Mouse (Mus musculus): ENCODE results near the gene Hmgxb4. TPM values are rescaled to one million over a fixed set of nuclear protein-coding genes. Genes with fewer than 3 reads are reported as not detected.
A peak's percentile ranks its signal among the peaks of the same experiment; 100 is the strongest.

The Hmgxb4 gene
- polyA plus RNA-seq, 1 experiment from 2014 or later: 45.3 TPM

- no peaks in the 10 kb centered on the region for H3K36me3 ChIP-seq (ENCODE audit: control insufficient read depth, insufficient read depth, low read length)
- H3K4me1 ChIP-seq (ENCODE audit: control insufficient read depth, insufficient read depth, low read length): no peaks in the 10 kb centered on the region
- ATAC-seq (ENCODE audit: low FRiP score): no peak
- H3K4me3 ChIP-seq (ENCODE audit: low read depth, low read length): no peak overlapping the region
- H3K9me3 ChIP-seq (ENCODE audit: control insufficient read depth, low read length): no peaks in the 10 kb centered on the region
- H3K4me2 ChIP-seq: no peak overlapping the region
- 90% methylated on average over 4 of the region's 4 CpGs for WGBS
- H3K9ac ChIP-seq (ENCODE audit: low read length): no peak overlapping the region
- H3K27ac ChIP-seq (ENCODE audit: low read depth, low read length): no peak overlapping the region
- no peaks in the 10 kb centered on the region; the same call in 1 of the 2 replicates for H3K27me3 ChIP-seq (ENCODE audit: control insufficient read depth, insufficient read depth, low read length)
- DNase-seq (ENCODE audit: low spot score, missing footprints): no peak
These were observed 60.2 kb downstream of the Hmgxb4 start for GRCm38 (mm10) chr8:75053342-75053741.

GRCm38 (mm10) chr8:75055673-75056072 is 62.5 kb downstream of the Hmgxb4 start:
- Histone ChIP-seq H3K4me3 (ENCODE audit: low read depth, low read length) (no peak overlapping the region), H3K36me3 (ENCODE audit: control insufficient read depth, insufficient read depth, low read length) (no peaks in the 10 kb centered on the region), H3K27ac (ENCODE audit: low read depth, low read length) (no peak overlapping the region), H3K4me1 (ENCODE audit: control insufficient read depth, insufficient read depth, low read length) (no peaks in the 10 kb centered on the region), H3K4me2 (no peak overlapping the region), H3K9ac (ENCODE audit: low read length) (no peak overlapping the region), H3K9me3 (ENCODE audit: control insufficient read depth, low read length) (no peaks in the 10 kb centered on the region), H3K27me3 (ENCODE audit: control insufficient read depth, insufficient read depth, low read length) (no peaks in the 10 kb centered on the region)
- DNase-seq (ENCODE audit: low spot score, missing footprints) (no peak), ATAC-seq (ENCODE audit: low FRiP score) (no peak)
- 93% methylated on average over 2 of the region's 2 CpGs for WGBS

- no peak for ATAC-seq (ENCODE audit: low FRiP score)
- Histone ChIP-seq H3K9ac (ENCODE audit: low read length) (no peak overlapping the region), H3K4me1 (ENCODE audit: control insufficient read depth, insufficient read depth, low read length) (no peaks in the 10 kb centered on the region)
These were observed 66.9 kb downstream of the Hmgxb4 start for GRCm38 (mm10) chr8:75060022-75060421.

GRCm38 (mm10) chr8:75060815-75061214 is 67.7 kb downstream of the Hmgxb4 start:
- no peak overlapping the region for H3K4me2 ChIP-seq
- H3K4me1 ChIP-seq (ENCODE audit: control insufficient read depth, insufficient read depth, low read length): no peaks in the 10 kb centered on the region
- 86% methylated on average over 2 of the region's 2 CpGs for WGBS
- no peak overlapping the region for H3K27ac ChIP-seq (ENCODE audit: low read depth, low read length)
- no peak overlapping the region for H3K4me3 ChIP-seq (ENCODE audit: low read depth, low read length)
- no peak for ATAC-seq (ENCODE audit: low FRiP score)
- H3K27me3 ChIP-seq (ENCODE audit: control insufficient read depth, insufficient read depth, low read length): no peaks in the 10 kb centered on the region
- no peaks in the 10 kb centered on the region for H3K36me3 ChIP-seq (ENCODE audit: control insufficient read depth, insufficient read depth, low read length)
- H3K9me3 ChIP-seq (ENCODE audit: control insufficient read depth, low read length): no peaks in the 10 kb centered on the region
- H3K9ac ChIP-seq (ENCODE audit: low read length): no peak overlapping the region
- no peak for DNase-seq (ENCODE audit: low spot score, missing footprints)

More at GRCm38 (mm10) chr8:75060022-75060421, 66.9 kb downstream of the Hmgxb4 start:
- Histone ChIP-seq H3K4me2 (no peak overlapping the region), H3K36me3 (ENCODE audit: control insufficient read depth, insufficient read depth, low read length) (no peaks in the 10 kb centered on the region), H3K27ac (ENCODE audit: low read depth, low read length) (no peak overlapping the region), H3K27me3 (ENCODE audit: control insufficient read depth, insufficient read depth, low read length) (no peaks in the 10 kb centered on the region), H3K9me3 (ENCODE audit: control insufficient read depth, low read length) (no peaks in the 10 kb centered on the region), H3K4me3 (ENCODE audit: low read depth, low read length) (no peak overlapping the region)
- DNase-seq (ENCODE audit: low spot score, missing footprints): no peak
- 76% methylated on average over 6 of the region's 6 CpGs for WGBS

GRCm38 (mm10) chr8:75063290-75063689 is 70.1 kb downstream of the Hmgxb4 start:
- Histone ChIP-seq H3K36me3 (ENCODE audit: control insufficient read depth, insufficient read depth, low read length) (no peaks in the 10 kb centered on the region), H3K4me3 (ENCODE audit: low read depth, low read length) (no peak overlapping the region), H3K27ac (ENCODE audit: low read depth, low read length) (no peak overlapping the region), H3K4me2 (no peak overlapping the region), H3K4me1 (ENCODE audit: control insufficient read depth, insufficient read depth, low read length) (no peaks in the 10 kb centered on the region), H3K9ac (ENCODE audit: low read length) (no peak overlapping the region), H3K27me3 (ENCODE audit: control insufficient read depth, insufficient read depth, low read length) (no peaks in the 10 kb centered on the region), H3K9me3 (ENCODE audit: control insufficient read depth, low read length) (no peaks in the 10 kb centered on the region)
- ATAC-seq (ENCODE audit: low FRiP score) (no peak), DNase-seq (ENCODE audit: low spot score, missing footprints) (no peak)
- WGBS: 76% methylated on average over 3 of the region's 3 CpGs

- Histone ChIP-seq H3K27ac (ENCODE audit: low read depth, low read length) (no peak overlapping the region), H3K27me3 (ENCODE audit: control insufficient read depth, insufficient read depth, low read length) (no peaks in the 10 kb centered on the region), H3K9ac (ENCODE audit: low read length) (no peak overlapping the region), H3K4me1 (ENCODE audit: control insufficient read depth, insufficient read depth, low read length) (no peaks in the 10 kb centered on the region), H3K36me3 (ENCODE audit: control insufficient read depth, insufficient read depth, low read length) (no peaks in the 10 kb centered on the region), H3K4me3 (ENCODE audit: low read depth, low read length) (no peak overlapping the region), H3K4me2 (no peak overlapping the region), H3K9me3 (ENCODE audit: control insufficient read depth, low read length) (no peaks in the 10 kb centered on the region)
- no peak for DNase-seq (ENCODE audit: low spot score, missing footprints)
- WGBS: 94% methylated on average over 3 of the region's 3 CpGs
- ATAC-seq (ENCODE audit: low FRiP score): no peak
These were observed 71.6 kb downstream of the Hmgxb4 start for GRCm38 (mm10) chr8:75064790-75065189.

GRCm38 (mm10) chr8:75067287-75067686 is 74.1 kb downstream of the Hmgxb4 start:
- ATAC-seq (ENCODE audit: low FRiP score): no peak
- Histone ChIP-seq H3K9me3 (ENCODE audit: control insufficient read depth, low read length) (no peaks in the 10 kb centered on the region), H3K27ac (ENCODE audit: low read depth, low read length) (no peak overlapping the region), H3K4me1 (ENCODE audit: control insufficient read depth, insufficient read depth, low read length) (no peaks in the 10 kb centered on the region), H3K36me3 (ENCODE audit: control insufficient read depth, insufficient read depth, low read length) (no peaks in the 10 kb centered on the region), H3K4me3 (ENCODE audit: low read depth, low read length) (no peak overlapping the region), H3K4me2 (no peak overlapping the region), H3K9ac (ENCODE audit: low read length) (no peak overlapping the region), H3K27me3 (ENCODE audit: control insufficient read depth, insufficient read depth, low read length) (no peaks in the 10 kb centered on the region)
- DNase-seq (ENCODE audit: low spot score, missing footprints): no peak
- WGBS: 80% methylated on average over 6 of the region's 6 CpGs

GRCm38 (mm10) chr8:75070297-75070696 is 77.1 kb downstream of the Hmgxb4 start:
- H3K27me3 ChIP-seq (ENCODE audit: control insufficient read depth, insufficient read depth, low read length): no peaks in the 10 kb centered on the region
- WGBS: 100% methylated on average over 1 of the region's 1 CpGs
- H3K36me3 ChIP-seq (ENCODE audit: control insufficient read depth, insufficient read depth, low read length): no peaks in the 10 kb centered on the region
- ATAC-seq (ENCODE audit: low FRiP score): no peak
- no peak overlapping the region for H3K9ac ChIP-seq (ENCODE audit: low read length)
- H3K4me3 ChIP-seq (ENCODE audit: low read depth, low read length): no peak overlapping the region
- no peak for DNase-seq (ENCODE audit: low spot score, missing footprints)
- no peak overlapping the region for H3K27ac ChIP-seq (ENCODE audit: low read depth, low read length)
- no peaks in the 10 kb centered on the region for H3K9me3 ChIP-seq (ENCODE audit: control insufficient read depth, low read length)
- no peak overlapping the region for H3K4me2 ChIP-seq
- no peaks in the 10 kb centered on the region for H3K4me1 ChIP-seq (ENCODE audit: control insufficient read depth, insufficient read depth, low read length)

GRCm38 (mm10) chr8:75071627-75072346 is 78.6 kb downstream of the Hmgxb4 start:
- Histone ChIP-seq H3K36me3 (ENCODE audit: control insufficient read depth, insufficient read depth, low read length) (no peaks in the 10 kb centered on the region), H3K27me3 (ENCODE audit: control insufficient read depth, insufficient read depth, low read length) (no peaks in the 10 kb centered on the region), H3K9ac (ENCODE audit: low read length) (no peak overlapping the region), H3K4me3 (ENCODE audit: low read depth, low read length) (no peak overlapping the region), H3K4me2 (no peak overlapping the region), H3K4me1 (ENCODE audit: control insufficient read depth, insufficient read depth, low read length) (no peaks in the 10 kb centered on the region), H3K9me3 (ENCODE audit: control insufficient read depth, low read length) (no peaks in the 10 kb centered on the region), H3K27ac (ENCODE audit: low read depth, low read length) (no peak overlapping the region)
- WGBS: 23% methylated on average over 4 of the region's 4 CpGs
- DNase-seq (ENCODE audit: low spot score, missing footprints): peak; percentile 96
- ATAC-seq (ENCODE audit: low FRiP score): peak; percentile 87
